Mouse (Mus musculus) thymus, postnatal 4 days (tissue): ENCODE measurements around the gene Gm3646.

Source experiments
- DNase-seq: peaks from one replicate; pipeline ENCODE4 v3.0.0; 2021

Gene Gm3646

GRCm38 (mm10) chr1:39805243-39805979 is at the start of gene Gm3646:
Gene Gm3646 (minus strand): TSS chr1:39805332.
- DNase-seq = no peak

DNA sequence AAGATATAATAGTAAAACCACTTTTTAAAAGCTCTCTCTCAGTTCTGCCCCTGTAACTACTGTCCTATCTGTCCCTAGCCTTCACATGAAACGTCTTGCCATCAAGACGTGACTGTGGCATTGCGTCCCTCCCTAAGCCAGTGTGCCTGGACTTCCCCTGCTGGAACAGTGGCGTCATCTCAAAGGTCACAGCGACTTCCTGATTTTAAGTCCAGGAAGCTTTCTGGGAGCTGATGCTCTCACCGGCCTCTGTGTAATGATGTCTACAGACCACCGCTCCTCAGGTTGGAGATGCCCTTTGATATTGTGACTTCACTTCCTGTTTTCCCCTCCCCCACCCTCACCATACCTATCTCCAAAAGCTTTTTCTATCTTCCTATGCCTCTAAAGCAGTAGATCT is 41.9 kb upstream of the Gm3646 start:
- no peak for DNase-seq

GRCm38 (mm10) chr1:39846031-39846550 is 41.0 kb upstream of the Gm3646 start:
- no peak for DNase-seq

- DNase-seq = peak; percentile 13
These were observed 38.2 kb upstream of the Gm3646 start for GRCm38 (mm10) chr1:39843328-39843727.

- DNase-seq = no peak
These were observed 37.3 kb upstream of the Gm3646 start for GRCm38 (mm10) chr1:39842218-39843007.

DNA sequence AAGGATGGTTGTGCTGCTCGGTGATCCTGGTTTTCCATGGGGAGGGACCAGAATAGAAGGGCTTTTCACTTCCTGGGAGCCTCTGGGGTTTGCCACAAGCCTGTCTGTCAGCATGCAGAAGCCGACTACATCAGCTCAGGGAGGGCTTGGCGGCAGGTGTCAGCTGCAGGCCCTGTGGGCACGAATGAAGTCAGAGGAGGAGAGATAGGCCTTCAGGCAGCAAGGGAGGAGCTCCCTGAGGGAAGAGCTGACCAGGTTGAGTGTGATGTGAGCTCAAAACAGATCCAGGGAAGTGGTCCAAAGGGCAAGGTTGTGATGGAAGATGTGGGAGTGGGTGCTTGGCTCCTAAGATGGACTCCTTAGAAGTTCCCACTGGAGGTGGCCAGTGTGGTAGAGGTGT is 35.7 kb upstream of the Gm3646 start:
- DNase-seq = peak; percentile 64

DNA sequence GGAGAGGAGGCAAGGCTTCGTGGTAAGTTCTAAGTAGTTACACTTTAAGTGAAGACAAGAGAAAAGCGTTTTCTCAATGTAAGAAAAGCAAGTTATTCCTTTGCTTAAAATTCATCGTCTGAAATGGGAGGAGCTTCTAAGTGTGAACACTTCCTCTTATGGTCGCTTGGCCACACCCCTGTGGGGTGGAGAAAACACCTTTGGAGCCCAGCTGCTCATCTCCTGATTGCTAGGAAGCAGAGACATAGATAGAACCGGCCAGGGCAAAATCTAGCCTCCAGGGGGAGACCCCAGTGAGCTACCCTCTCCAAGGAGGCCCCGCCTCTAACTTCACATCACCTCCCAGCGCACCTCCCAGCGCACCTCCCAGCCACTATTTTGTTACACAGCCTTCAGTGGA is 34.7 kb upstream of the Gm3646 start:
- peak; percentile 36 for DNase-seq

DNA sequence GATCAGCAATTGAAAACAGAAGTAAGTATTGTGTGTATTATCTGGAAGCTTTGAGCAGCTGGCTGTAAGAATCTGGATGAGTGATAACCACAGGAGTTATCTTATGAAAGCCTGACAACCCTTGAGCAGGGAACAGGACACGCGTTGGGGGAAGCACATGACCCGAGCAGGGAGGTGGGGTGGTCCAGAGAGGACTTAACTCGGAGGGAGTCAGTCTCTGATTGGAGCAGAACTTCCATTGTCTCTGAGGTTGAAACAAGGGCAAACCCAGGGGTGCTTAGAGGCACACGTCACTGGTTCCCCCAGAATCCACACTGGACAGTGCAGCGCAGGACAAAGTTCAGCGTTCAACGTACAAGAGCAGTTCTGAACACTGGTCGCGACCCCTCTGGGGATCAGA is 34.1 kb upstream of the Gm3646 start:
- no peak for DNase-seq

GRCm38 (mm10) chr1:39838487-39839169 is 33.5 kb upstream of the Gm3646 start:
- no peak for DNase-seq

- DNase-seq = no peak
These were observed 26.5 kb upstream of the Gm3646 start for GRCm38 (mm10) chr1:39831594-39832039.

DNA sequence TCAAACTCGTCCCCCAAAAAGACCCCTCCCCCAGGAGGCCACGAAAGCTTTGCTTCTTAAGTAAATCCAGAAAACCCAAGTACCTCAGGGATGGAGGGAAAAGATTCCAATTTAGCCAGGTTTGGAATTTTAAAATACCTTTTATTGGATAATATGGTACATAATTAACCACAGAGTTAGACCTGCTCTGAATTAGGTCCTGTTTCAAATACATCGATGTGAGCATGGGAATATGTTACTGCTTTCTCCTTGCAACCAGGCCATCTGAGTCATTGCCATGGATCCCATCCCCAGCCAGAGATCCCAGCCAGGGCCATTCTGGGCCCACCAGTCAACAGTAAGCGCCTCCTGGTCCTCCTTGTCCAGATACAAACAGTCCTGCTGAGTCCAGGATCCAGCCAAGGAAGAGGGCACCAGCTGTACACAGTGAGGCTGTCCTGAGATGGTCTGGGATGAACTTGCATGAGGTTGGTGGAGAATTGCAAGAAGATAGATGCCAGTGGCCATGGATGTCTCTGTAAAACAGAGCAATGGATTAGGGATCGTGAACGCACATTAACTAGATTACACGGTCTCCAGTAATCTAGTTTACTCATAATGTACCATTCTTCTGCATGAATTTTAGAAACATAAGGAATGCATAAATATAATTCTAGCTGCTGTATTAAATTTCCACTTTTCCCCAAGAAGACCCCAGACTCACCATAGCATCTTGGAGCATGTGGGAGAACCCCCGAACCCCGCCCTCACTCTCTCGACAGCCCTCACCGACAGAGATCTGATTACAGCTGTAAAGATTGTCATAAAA is 25.9 kb upstream of the Gm3646 start:
- no peak for DNase-seq

DNA sequence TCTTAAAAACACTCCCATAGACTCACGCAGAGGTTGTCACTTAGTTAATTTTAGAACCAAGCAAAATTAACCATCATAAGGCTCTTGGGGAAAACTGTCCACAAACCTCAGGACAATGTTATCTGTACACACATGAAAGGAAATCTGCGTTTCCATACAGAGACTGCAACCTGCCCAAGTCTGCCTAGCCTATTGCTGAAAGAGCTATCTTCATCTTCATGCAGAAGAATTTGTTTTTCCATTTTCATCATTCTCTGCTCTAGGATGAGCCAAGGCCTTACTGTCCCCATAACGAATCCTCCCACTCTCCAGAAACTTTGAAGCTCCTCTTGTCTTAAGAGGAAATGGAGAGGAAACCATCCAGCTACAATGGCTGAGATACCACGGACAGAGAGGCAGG is 19.8 kb upstream of the Gm3646 start:
- no peak for DNase-seq

GRCm38 (mm10) chr1:39824240-39824639 is 19.1 kb upstream of the Gm3646 start:
- DNase-seq = no peak

GRCm38 (mm10) chr1:39819596-39819995 is 14.5 kb upstream of the Gm3646 start:
- DNase-seq = no peak

GRCm38 (mm10) chr1:39815766-39816165 is 10.6 kb upstream of the Gm3646 start:
- DNase-seq = no peak

DNA sequence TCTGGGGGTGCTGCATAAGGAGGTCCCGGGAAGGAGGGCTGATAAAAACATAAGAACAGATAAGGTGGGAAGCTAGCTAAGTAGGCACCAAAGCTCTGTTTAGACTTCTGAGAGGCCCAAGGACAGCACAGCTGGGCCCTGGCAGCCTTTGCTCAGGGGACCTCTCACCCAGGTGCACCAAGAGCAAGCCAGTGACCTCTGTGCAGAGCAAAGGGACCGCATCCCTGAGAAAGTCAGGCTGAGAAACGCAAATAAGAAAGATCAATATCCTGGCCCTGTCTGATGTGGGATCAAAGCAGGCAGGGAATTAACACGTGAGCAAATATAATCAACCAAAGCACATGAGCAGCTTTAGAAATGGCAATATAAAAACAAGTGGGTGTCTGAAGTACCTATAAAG is 7.9 kb upstream of the Gm3646 start:
- no peak for DNase-seq

DNA sequence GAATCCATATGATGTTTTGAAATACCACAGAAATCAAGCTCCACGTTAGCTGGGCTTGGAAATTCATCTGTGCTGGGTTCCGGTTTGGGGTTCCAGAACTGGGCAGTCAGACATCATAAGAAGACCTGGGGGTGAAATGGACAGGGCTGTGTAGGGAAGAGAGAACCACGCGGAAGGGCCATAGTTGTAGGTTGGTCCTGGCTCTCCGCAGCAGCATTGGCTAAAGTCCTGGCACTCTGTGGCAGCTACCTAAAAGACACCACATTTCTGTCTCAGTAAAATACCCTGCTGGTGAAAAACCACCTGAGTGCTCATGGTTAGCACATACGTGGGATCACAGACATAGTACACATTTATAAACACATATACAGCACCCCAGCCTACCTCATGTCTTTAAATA is 343 bp downstream of the Gm3646 start:
- DNase-seq = no peak

- no peak for DNase-seq
These were observed 2.2 kb downstream of the Gm3646 start for GRCm38 (mm10) chr1:39802946-39803345.

DNA sequence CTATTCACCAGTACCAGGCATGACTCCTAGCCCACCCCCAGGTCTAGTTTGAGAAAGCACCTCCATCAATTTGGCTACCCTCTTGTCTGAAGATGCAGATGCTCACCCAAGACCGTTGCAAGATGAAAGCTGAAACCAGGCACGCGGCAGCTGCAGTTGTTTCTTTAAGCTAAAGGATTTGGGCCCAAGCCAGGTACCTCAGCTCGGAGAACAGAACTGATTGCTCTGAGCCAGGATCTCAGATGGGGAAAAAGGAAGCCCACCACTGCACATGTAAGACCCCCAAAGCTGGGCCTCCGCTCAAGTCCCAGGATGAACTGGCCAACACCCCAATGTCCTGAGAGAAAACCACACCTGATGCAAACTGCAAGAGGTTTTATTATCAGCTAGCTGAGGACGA is 7.6 kb downstream of the Gm3646 start:
- no peak for DNase-seq

- no peak for DNase-seq
These were observed 8.4 kb downstream of the Gm3646 start for GRCm38 (mm10) chr1:39796765-39797164.

DNA sequence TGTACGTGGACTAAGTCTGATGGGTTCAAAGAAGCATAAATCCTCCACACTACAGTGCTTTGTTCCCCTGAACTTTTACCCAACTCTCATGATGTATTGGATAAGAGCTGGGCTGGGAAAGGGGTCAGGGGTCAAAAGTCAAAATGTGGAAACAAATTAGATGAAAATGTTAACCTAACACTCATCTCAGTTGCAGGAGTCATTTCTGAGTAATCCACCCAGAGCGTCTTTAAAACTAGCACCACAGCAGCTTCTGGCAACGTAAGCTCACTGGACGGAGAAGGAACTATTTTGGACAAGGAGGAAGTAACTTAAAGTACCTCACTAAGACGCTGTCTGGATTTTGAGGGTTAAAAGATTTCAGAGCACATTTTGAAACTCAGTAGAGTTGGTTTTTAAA is 20.5 kb downstream of the Gm3646 start:
- no peak for DNase-seq

DNA sequence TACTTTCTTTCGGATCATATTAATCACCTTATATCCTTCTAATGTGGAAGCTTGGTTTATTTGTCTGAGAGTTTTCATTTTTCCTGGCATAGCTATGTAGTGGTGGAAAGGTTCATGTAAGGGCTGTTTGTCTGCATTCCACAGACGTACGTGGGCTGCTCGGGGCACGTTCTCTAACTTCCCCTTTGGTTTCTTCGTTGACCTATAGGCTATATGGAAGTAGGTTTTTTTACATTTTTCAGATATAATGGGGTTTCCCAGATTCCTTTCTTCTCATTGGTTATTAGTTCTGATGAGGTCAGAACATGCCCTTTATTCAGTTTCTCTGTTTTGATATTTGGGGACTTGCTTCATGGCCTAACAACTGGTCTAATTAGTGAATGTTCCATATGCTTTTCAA is 23.3 kb downstream of the Gm3646 start:
- DNase-seq = no peak
